Mouse (Mus musculus) liver, postnatal 0 days (tissue): ENCODE data around the gene Hao1. TPM values are rescaled to one million over a fixed set of nuclear protein-coding genes. Genes with fewer than 3 reads are reported as not detected.

Source experiments
- ATAC-seq: fragments of 200-750 bp; cut with Nextera tagmentation; 2 replicates; pipeline ENCODE4 v1.8.0; 2017; ENCODE audit warnings: mild to moderate bottlenecking, moderate library complexity
- DNase-seq: peaks from one replicate; pipeline ENCODE4 v3.0.0-alpha.2; 2016
- H3K27ac ChIP-seq: fragments of 300-500 bp; sonication (generic); 2 replicates; pipeline ENCODE4 v1.5.1; 2014; ENCODE audit warnings: antibody characterized with exemption, moderate library complexity, mild to moderate bottlenecking, low read depth
- H3K27me3 ChIP-seq: fragments of 300-500 bp; sonication (generic); 2 replicates; pipeline ENCODE4 v1.6.1; 2014; ENCODE audit warnings: low read length, control low read depth, mixed read lengths; ENCODE audit not compliant: insufficient read depth
- H3K36me3 ChIP-seq: fragments of 300-500 bp; sonication (generic); replicated peaks from 2 replicates; pipeline ENCODE4 v1.6.1; 2014; ENCODE audit warnings: mild to moderate bottlenecking, control low read depth, low read length, moderate library complexity, mixed read lengths; ENCODE audit not compliant: insufficient read depth
- H3K4me1 ChIP-seq: fragments of 300-500 bp; sonication (generic); 2 replicates; pipeline ENCODE4 v1.6.1; 2014; ENCODE audit warnings: antibody characterized with exemption, mild to moderate bottlenecking, control low read depth; ENCODE audit not compliant: insufficient read depth
- H3K4me2 ChIP-seq: fragments of 300-500 bp; sonication (generic); 2 replicates; pipeline ENCODE4 v1.6.1; 2014; ENCODE audit warnings: low read depth, mild to moderate bottlenecking, low read length, moderate library complexity, mixed read lengths
- H3K4me3 ChIP-seq: fragments of 300-500 bp; sonication (generic); 2 replicates; pipeline ENCODE4 v1.5.1; 2014; ENCODE audit warnings: low read depth, low read length
- H3K9ac ChIP-seq: fragments of 300-500 bp; sonication (generic); replicated peaks from 2 replicates; pipeline ENCODE4 v1.6.1; 2014; ENCODE audit warnings: mild to moderate bottlenecking, moderate library complexity
- H3K9me3 ChIP-seq: fragments of 300-500 bp; sonication (generic); 2 replicates; pipeline ENCODE4 v1.6.1; 2016; ENCODE audit warnings: mild to moderate bottlenecking, control low read depth, low read length, mixed read lengths
- CTCF ChIP-seq: sonication (generic); IDR thresholded peaks from 2 replicates; pipeline ENCODE4 v1.5.1; 2016; ENCODE audit warnings: antibody characterized with exemption, low read depth
- EP300 ChIP-seq: IDR thresholded peaks from 2 replicates; pipeline ENCODE4 v1.6.1; 2016; ENCODE audit warnings: antibody characterized with exemption, low read depth, mild to moderate bottlenecking
- WGBS: fragments of 180-500 bp; shearing (Covaris S2); extraction: QIAGEN DNeasy Blood & Tissue Kit; methylation state at CpG from one replicate; pipeline ENCODE4 v1.1.7; 2014; ENCODE audit not compliant: insufficient replicate concordance; 5-methylcytosine and 5-hydroxymethylcytosine counted together
- polyA plus RNA-seq: library from polyadenylated mRNA; unstranded; fragments of >200 nt; fragmentation: Nextera tagmentation; extraction: Ambion mirVana; gene quantifications from 2 replicates; pipeline ENCODE4 v1.2.1, GENCODE M21; 2015

Gene Hao1
- polyA plus RNA-seq, 1 experiment from 2014 or later, result 141 TPM

GRCm38 (mm10) chr2:134452748-134453147, 101.4 kb downstream of the Hao1 start:
- Histone ChIP-seq H3K4me1 (no peaks in the 10 kb centered on the region), H3K36me3 (no peaks in the 10 kb centered on the region), H3K4me2 (no peak overlapping the region), H3K9me3 (no peaks in the 10 kb centered on the region), H3K9ac (no peak overlapping the region), H3K4me3 (no peak overlapping the region), H3K27ac (no peak overlapping the region), H3K27me3 (no peaks in the 10 kb centered on the region)
- ATAC-seq (no peak), DNase-seq (no peak)
- no peak for TF ChIP-seq EP300
- TF ChIP-seq CTCF, result no peak
- WGBS, result 47% methylated on average over 1 of the region's 1 CpGs

GRCm38 (mm10) chr2:134450976-134451375, 103.2 kb downstream of the Hao1 start:
- no peaks in the 10 kb centered on the region for H3K27me3 ChIP-seq
- H3K9me3 ChIP-seq, result no peaks in the 10 kb centered on the region
- H3K9ac ChIP-seq, result no peak overlapping the region
- no peak for TF ChIP-seq EP300
- no peak for ATAC-seq
- 68% methylated on average over 1 of the region's 1 CpGs for WGBS
- no peak overlapping the region for H3K27ac ChIP-seq
- H3K4me1 ChIP-seq, result no peaks in the 10 kb centered on the region
- H3K4me2 ChIP-seq, result no peak overlapping the region
- no peaks in the 10 kb centered on the region for H3K36me3 ChIP-seq
- DNase-seq, result no peak
- no peak overlapping the region for H3K4me3 ChIP-seq

Other genes starting within 250 kb of the Hao1 start
- gene Tmx4, start 89.8 kb upstream of the Hao1 start, polyA plus RNA-seq, result 6.9 and 8.6 TPM in 2 replicates
- 6.6 and 7.9 TPM in 2 replicates for gene Plcb1, start 231.7 kb upstream of the Hao1 start, polyA plus RNA-seq